Comparison of ENCODE assay signal across 15 mouse cellular contexts in genomic region chr2:34123896-34124295, GRCm38 (mm10).
"Had no signal": no experiment of that assay in that cellular context is flagged by ENCODE, and none has a peak within 500 bp of the region (broad histone marks: within the 10 kb centered on the region; RNA-seq: fewer than 3 reads in every experiment).

No protein-coding gene starts in this region.

- H3K36me3 ChIP-seq: limb, embryonic 12.5 days; midbrain, embryonic 12.5 days; neural tube, embryonic 13.5 days had no signal

- H3K9me3 ChIP-seq: limb, embryonic 12.5 days; midbrain, embryonic 12.5 days; neural tube, embryonic 13.5 days had no signal

- ATAC-seq: inflammation-experienced regulatory T-cells, adult 6 months; intestine, postnatal 0 days; midbrain, embryonic 16.5 days had no signal

- DNase-seq: liver; lung, adult 18-20 months; retina, postnatal 1 day; right cerebral cortex, postnatal 4 days; spleen, adult 18-20 months; thymus, adult 2 months; thymus, postnatal 25 days had no signal

- H3K4me2 ChIP-seq: limb, embryonic 12.5 days; midbrain, embryonic 12.5 days; neural tube, embryonic 13.5 days had no signal

- H3K27ac ChIP-seq: left cerebral cortex, adult 2 months; limb, embryonic 12.5 days; liver, embryonic 14.5 days; midbrain, embryonic 12.5 days; neural tube, embryonic 13.5 days had no signal

- H3K9ac ChIP-seq: limb, embryonic 12.5 days; liver, embryonic 14.5 days; midbrain, embryonic 12.5 days; neural tube, embryonic 13.5 days had no signal

- H3K4me3 ChIP-seq: left cerebral cortex, adult 2 months; limb, embryonic 12.5 days; midbrain, embryonic 12.5 days; neural tube, embryonic 13.5 days had no signal
